Mouse (Mus musculus) intestine, embryonic 16.5 days (tissue): ENCODE results near the gene Nptx1. TPM values are rescaled to one million over a fixed set of nuclear protein-coding genes. Genes with fewer than 3 reads are reported as not detected.

Experiments
- ATAC-seq: fragments of 200-750 bp; cut with Nextera tagmentation; 2 replicates; pipeline ENCODE4 v1.8.0; 2017; ENCODE audit warnings: moderate TSS enrichment, moderate library complexity
- H3K27ac ChIP-seq: fragments of 300-500 bp; sonication (generic); 2 replicates; pipeline ENCODE4 v1.5.1; 2014; ENCODE audit warnings: mild to moderate bottlenecking, low read length
- H3K27me3 ChIP-seq: fragments of 300-500 bp; sonication (generic); replicated peaks from 2 replicates; pipeline ENCODE4 v1.6.1; 2014; ENCODE audit warnings: low read length, control low read depth, mixed read lengths; ENCODE audit not compliant: control insufficient read depth, insufficient read depth
- H3K36me3 ChIP-seq: fragments of 300-500 bp; sonication (generic); 2 replicates; pipeline ENCODE4 v1.6.1; 2014; ENCODE audit warnings: low read length, control low read depth; ENCODE audit not compliant: control insufficient read depth, insufficient read depth
- H3K4me1 ChIP-seq: fragments of 300-500 bp; sonication (generic); 2 replicates; pipeline ENCODE4 v1.6.1; 2014; ENCODE audit warnings: low read length, control low read depth, mixed read lengths; ENCODE audit not compliant: control insufficient read depth, insufficient read depth
- H3K4me2 ChIP-seq: fragments of 300-500 bp; sonication (generic); 2 replicates; pipeline ENCODE4 v1.6.1; 2014; ENCODE audit warnings: low read depth, low read length, control low read depth
- H3K4me3 ChIP-seq: fragments of 300-500 bp; sonication (generic); 2 replicates; pipeline ENCODE4 v1.5.1; 2014; ENCODE audit warnings: mild to moderate bottlenecking, low read length
- H3K9ac ChIP-seq: fragments of 300-500 bp; sonication (generic); 2 replicates; pipeline ENCODE4 v1.6.1; 2014; ENCODE audit warnings: low read depth, low read length
- H3K9me3 ChIP-seq: fragments of 300-500 bp; sonication (generic); 2 replicates; pipeline ENCODE4 v1.6.1; 2016; ENCODE audit warnings: low read length, control low read depth; ENCODE audit not compliant: control insufficient read depth
- WGBS: fragments of 180-500 bp; shearing (Covaris S2); extraction: QIAGEN DNeasy Blood & Tissue Kit; methylation state at CpG from one replicate; pipeline ENCODE4 v1.1.7; 2014; 5-methylcytosine and 5-hydroxymethylcytosine counted together
- polyA plus RNA-seq: library from polyadenylated mRNA; unstranded; fragments of >200 nt; fragmentation: Nextera tagmentation; extraction: Ambion mirVana; gene quantifications from 2 replicates; pipeline ENCODE4 v1.2.1, GENCODE M21; 2015

The Nptx1 gene
- polyA plus RNA-seq, 1 experiment from 2014 or later, result 0.56 TPM

- H3K9me3 ChIP-seq, result no peaks in the 10 kb centered on the region
- no peak for ATAC-seq
- no peaks in the 10 kb centered on the region for H3K4me1 ChIP-seq
- H3K27ac ChIP-seq, result no peak overlapping the region
- no peaks in the 10 kb centered on the region for H3K36me3 ChIP-seq
- no peaks in the 10 kb centered on the region for H3K27me3 ChIP-seq
- no peak overlapping the region for H3K9ac ChIP-seq
- no peak overlapping the region for H3K4me2 ChIP-seq
- H3K4me3 ChIP-seq, result no peak overlapping the region
- 67% methylated on average over 7 of the region's 7 CpGs for WGBS
These were observed 13.8 kb downstream of the Nptx1 start for GRCm38 (mm10) chr11:119533745-119534144.

GRCm38 (mm10) chr11:119532460-119532859 lies 15.1 kb downstream of the Nptx1 start:
- 78% methylated on average over 8 of the region's 8 CpGs for WGBS
- no peak overlapping the region for H3K27ac ChIP-seq
- no peak overlapping the region for H3K4me3 ChIP-seq
- no peaks in the 10 kb centered on the region for H3K4me1 ChIP-seq
- ATAC-seq, result no peak
- no peaks in the 10 kb centered on the region for H3K27me3 ChIP-seq
- H3K36me3 ChIP-seq, result no peaks in the 10 kb centered on the region
- H3K9ac ChIP-seq, result no peak overlapping the region
- no peaks in the 10 kb centered on the region for H3K9me3 ChIP-seq
- H3K4me2 ChIP-seq, result no peak overlapping the region

- Histone ChIP-seq H3K4me2 (no peak overlapping the region), H3K9me3 (no peaks in the 10 kb centered on the region), H3K27me3 (no peaks in the 10 kb centered on the region), H3K36me3 (no peaks in the 10 kb centered on the region), H3K9ac (no peak overlapping the region), H3K4me3 (no peak overlapping the region), H3K27ac (no peak overlapping the region), H3K4me1 (no peaks in the 10 kb centered on the region)
- ATAC-seq, result no peak
- WGBS, result 50% methylated on average over 11 of the region's 11 CpGs
These were observed 18.6 kb downstream of the Nptx1 start for GRCm38 (mm10) chr11:119528930-119529329.

- H3K27me3 ChIP-seq, result no peaks in the 10 kb centered on the region
- 81% methylated on average over 14 of the region's 14 CpGs for WGBS
- no peak overlapping the region for H3K9ac ChIP-seq
- H3K9me3 ChIP-seq, result no peaks in the 10 kb centered on the region
- no peak overlapping the region for H3K4me2 ChIP-seq
- H3K4me3 ChIP-seq, result no peak overlapping the region
- no peak for ATAC-seq
- H3K36me3 ChIP-seq, result no peaks in the 10 kb centered on the region
- no peaks in the 10 kb centered on the region for H3K4me1 ChIP-seq
- H3K27ac ChIP-seq, result no peak overlapping the region
These were observed 21.2 kb downstream of the Nptx1 start for GRCm38 (mm10) chr11:119526068-119526966.

- Histone ChIP-seq H3K4me1 (peaks cover 8% of the 10 kb centered on the region; the same call in 1 of the 2 replicates), H3K9ac (peak overlapping the region; percentile 74), H3K27me3 (no peaks in the 10 kb centered on the region), H3K9me3 (no peaks in the 10 kb centered on the region), H3K4me2 (peak overlapping the region; percentile 88), H3K27ac (no peak overlapping the region), H3K36me3 (no peaks in the 10 kb centered on the region), H3K4me3 (peak overlapping the region; percentile 57)
- ATAC-seq, result peak; percentile 96
- under 1% methylated on average over 33 of the region's 33 CpGs for WGBS
These were observed 23.0 kb downstream of the Nptx1 start for GRCm38 (mm10) chr11:119524545-119524949.

GRCm38 (mm10) chr11:119523392-119523791 lies 24.2 kb downstream of the Nptx1 start:
- Histone ChIP-seq H3K27me3 (no peaks in the 10 kb centered on the region), H3K9ac (no peak overlapping the region), H3K27ac (no peak overlapping the region), H3K4me2 (no peak overlapping the region), H3K4me1 (peaks cover 8% of the 10 kb centered on the region; the same call in 1 of the 2 replicates), H3K36me3 (no peaks in the 10 kb centered on the region), H3K9me3 (no peaks in the 10 kb centered on the region), H3K4me3 (no peak overlapping the region)
- 81% methylated on average over 3 of the region's 3 CpGs for WGBS
- ATAC-seq, result no peak

- H3K4me1 ChIP-seq, result peaks cover 8% of the 10 kb centered on the region; the same call in 1 of the 2 replicates
- ATAC-seq, result no peak
- no peak overlapping the region for H3K4me3 ChIP-seq
- no peak overlapping the region for H3K9ac ChIP-seq
- no peaks in the 10 kb centered on the region for H3K27me3 ChIP-seq
- H3K4me2 ChIP-seq, result no peak overlapping the region
- 68% methylated on average over 8 of the region's 8 CpGs for WGBS
- no peak overlapping the region for H3K27ac ChIP-seq
- H3K9me3 ChIP-seq, result no peaks in the 10 kb centered on the region
- no peaks in the 10 kb centered on the region for H3K36me3 ChIP-seq
These were observed 24.8 kb downstream of the Nptx1 start for GRCm38 (mm10) chr11:119522779-119523178.

GRCm38 (mm10) chr11:119521920-119522710 lies 25.4 kb downstream of the Nptx1 start:
- no peak overlapping the region for H3K4me3 ChIP-seq
- H3K36me3 ChIP-seq, result no peaks in the 10 kb centered on the region
- H3K4me2 ChIP-seq, result no peak overlapping the region
- H3K27ac ChIP-seq, result no peak overlapping the region
- no peak for ATAC-seq
- no peak overlapping the region for H3K9ac ChIP-seq
- WGBS, result 84% methylated on average over 6 of the region's 6 CpGs
- peaks cover 8% of the 10 kb centered on the region; the same call in 1 of the 2 replicates for H3K4me1 ChIP-seq
- H3K27me3 ChIP-seq, result no peaks in the 10 kb centered on the region
- no peaks in the 10 kb centered on the region for H3K9me3 ChIP-seq

- H3K4me3 ChIP-seq, result no peak overlapping the region
- peaks cover 8% of the 10 kb centered on the region; the same call in 1 of the 2 replicates for H3K4me1 ChIP-seq
- no peak overlapping the region for H3K4me2 ChIP-seq
- no peaks in the 10 kb centered on the region for H3K36me3 ChIP-seq
- no peaks in the 10 kb centered on the region; the same call in 1 of the 2 replicates for H3K27me3 ChIP-seq
- H3K9ac ChIP-seq, result no peak overlapping the region; the same call in 1 of the 2 replicates
- no peaks in the 10 kb centered on the region for H3K9me3 ChIP-seq
- H3K27ac ChIP-seq, result no peak overlapping the region
- 0 out of 2 replicates have a peak, but pooled peaks have one; percentile 22 for ATAC-seq
These were observed 26.9 kb downstream of the Nptx1 start for GRCm38 (mm10) chr11:119520713-119521063.
